Mouse (Mus musculus) spleen, adult 2 months (tissue): ENCODE data around the gene Nptxr. TPM values are rescaled to one million over a fixed set of nuclear protein-coding genes. Genes with fewer than 3 reads are reported as not detected.

Experiments used
- DNase-seq, 2 experiments: peaks; one replicate each; pipeline versions ENCODE4 v3.0.0 to v3.0.0-alpha.2; 2012 to 2021; ENCODE audit warnings: low spot score in 2 of 2, low read depth in 1 of 2
- H3K27ac ChIP-seq: fragments of 200-500 bp; 2 replicates; pipeline ENCODE4 v1.5.1; 2012; ENCODE audit warnings: low read length, inconsistent platforms; ENCODE audit not compliant: insufficient read depth
- H3K27me3 ChIP-seq: fragments of 200-500 bp; 2 replicates; pipeline ENCODE4 v1.6.1; 2012; ENCODE audit warnings: mild to moderate bottlenecking, moderate library complexity, low read length, inconsistent platforms; ENCODE audit not compliant: control insufficient read depth, insufficient read depth
- H3K36me3 ChIP-seq: fragments of 200-500 bp; 2 replicates; pipeline ENCODE4 v1.6.1; 2012; ENCODE audit warnings: mild to moderate bottlenecking, low read length, inconsistent platforms; ENCODE audit not compliant: control insufficient read depth, insufficient read depth
- H3K4me1 ChIP-seq: fragments of 200-500 bp; 2 replicates; pipeline ENCODE4 v1.6.1; 2011; ENCODE audit warnings: inconsistent platforms; ENCODE audit not compliant: control insufficient read depth, insufficient read depth, insufficient read length
- H3K4me3 ChIP-seq: fragments of 200-500 bp; 2 replicates; pipeline ENCODE4 v1.5.1; 2011; ENCODE audit warnings: mild to moderate bottlenecking, inconsistent platforms; ENCODE audit not compliant: insufficient read depth, insufficient read length; ENCODE audit errors: extremely low read depth
- CTCF ChIP-seq: fragments of 200-500 bp; IDR thresholded peaks from 2 replicates; pipeline ENCODE4 v1.5.1; 2011; ENCODE audit warnings: mild to moderate bottlenecking, inconsistent platforms; ENCODE audit not compliant: insufficient read depth, insufficient read length, insufficient replicate concordance; ENCODE audit errors: extremely low read depth
- POLR2A ChIP-seq: fragments of 200-500 bp; IDR thresholded peaks from 2 replicates; pipeline ENCODE4 v1.6.1; 2011; ENCODE audit warnings: low read depth, low read length, inconsistent platforms
- WGBS: fragments of 180-500 bp; shearing (Covaris S2); methylation state at CpG from one replicate; pipeline ENCODE4 v1.1.7; 2018; 5-methylcytosine and 5-hydroxymethylcytosine counted together
- polyA plus RNA-seq: library from polyadenylated mRNA; depleted of rRNA; stranded (reverse); fragments of >200 nt; gene quantifications from 2 replicates; pipeline ENCODE4 v1.2.3, GENCODE M21; 2012; rRNA removed

Gene Nptxr
- polyA plus RNA-seq: 1.3 and 1.7 TPM in 2 replicates

- DNase-seq: no peak
- no peaks in the 10 kb centered on the region for H3K36me3 ChIP-seq
- H3K4me3 ChIP-seq: peak within 1 kb of the TSS; percentile 37; the same call in 1 of the 2 replicates
- no peak for TF ChIP-seq CTCF
- no peak for TF ChIP-seq POLR2A
- H3K4me1 ChIP-seq: peaks cover 9% of the 10 kb centered on the region
- H3K27ac ChIP-seq: no peak within 1 kb of the TSS
- under 1% methylated on average over 89 of the region's 91 CpGs for WGBS
- H3K27me3 ChIP-seq: peaks cover 24% of the 10 kb centered on the region
Observed at GRCm38 (mm10) chr15:79804352-79805071, at the start of gene Nptxr. TSS of gene Nptxr (minus strand) at chr15:79804766.

- 78% methylated on average over 2 of the region's 2 CpGs for WGBS
- Histone ChIP-seq H3K27ac (no peak overlapping the region), H3K27me3 (no peaks in the 10 kb centered on the region), H3K36me3 (no peaks in the 10 kb centered on the region), H3K4me3 (no peak overlapping the region), H3K4me1 (no peaks in the 10 kb centered on the region)
- DNase-seq: no peak
- TF ChIP-seq CTCF (no peak), POLR2A (no peak)
Observed at GRCm38 (mm10) chr15:79850143-79850542, 45.6 kb upstream of the Nptxr start.

- DNase-seq: no peak
- H3K4me3 ChIP-seq: no peak overlapping the region
- no peaks in the 10 kb centered on the region for H3K36me3 ChIP-seq
- TF ChIP-seq POLR2A (no peak), CTCF (no peak)
- H3K27me3 ChIP-seq: no peaks in the 10 kb centered on the region
- H3K27ac ChIP-seq: no peak overlapping the region
- no peaks in the 10 kb centered on the region for H3K4me1 ChIP-seq
- 53% methylated on average over 5 of the region's 5 CpGs for WGBS
Observed at GRCm38 (mm10) chr15:79847100-79847499, 42.5 kb upstream of the Nptxr start.

- TF ChIP-seq CTCF (no peak), POLR2A (no peak)
- Histone ChIP-seq H3K36me3 (no peaks in the 10 kb centered on the region), H3K4me3 (no peak overlapping the region), H3K27me3 (no peaks in the 10 kb centered on the region), H3K4me1 (no peaks in the 10 kb centered on the region), H3K27ac (no peak overlapping the region)
- WGBS: 84% methylated on average over 4 of the region's 4 CpGs
- DNase-seq: no peak
Observed at GRCm38 (mm10) chr15:79845986-79846385, 41.4 kb upstream of the Nptxr start.

- H3K4me1 ChIP-seq: no peaks in the 10 kb centered on the region
- H3K27ac ChIP-seq: no peak overlapping the region
- no peaks in the 10 kb centered on the region for H3K27me3 ChIP-seq
- TF ChIP-seq CTCF: no peak
- no peak for DNase-seq
- WGBS: 93% methylated on average over 3 of the region's 3 CpGs
- H3K36me3 ChIP-seq: no peaks in the 10 kb centered on the region
- no peak overlapping the region for H3K4me3 ChIP-seq
Observed at GRCm38 (mm10) chr15:79842985-79843384, 38.4 kb upstream of the Nptxr start.

- Histone ChIP-seq H3K4me1 (no peaks in the 10 kb centered on the region), H3K36me3 (no peaks in the 10 kb centered on the region), H3K4me3 (no peak overlapping the region), H3K27ac (no peak overlapping the region), H3K27me3 (no peaks in the 10 kb centered on the region)
- TF ChIP-seq CTCF (no peak), POLR2A (no peak)
- no peak for DNase-seq
- 29% methylated on average over 2 of the region's 2 CpGs for WGBS
Observed at GRCm38 (mm10) chr15:79840281-79840680, 35.7 kb upstream of the Nptxr start.

- Histone ChIP-seq H3K4me1 (peaks cover 8% of the 10 kb centered on the region; the same call in 1 of the 2 replicates), H3K4me3 (no peak overlapping the region), H3K36me3 (no peaks in the 10 kb centered on the region), H3K27ac (no peak overlapping the region), H3K27me3 (no peaks in the 10 kb centered on the region)
- TF ChIP-seq POLR2A (no peak), CTCF (no peak)
- no peak for DNase-seq
- 70% methylated on average over 9 of the region's 9 CpGs for WGBS
Observed at GRCm38 (mm10) chr15:79834881-79835260, 30.3 kb upstream of the Nptxr start.
